Mouse (Mus musculus): Measurements from ENCODE around the gene Arhgef9. TPM values are rescaled to one million over a fixed set of nuclear protein-coding genes. Genes with fewer than 3 reads are reported as not detected.

Arhgef9 gene
- polyA plus RNA-seq, 1 experiment = 2.4 TPM

GRCm38 (mm10) chrX:95133502-95133901 lies 63.2 kb downstream of the Arhgef9 start:
- Histone ChIP-seq H3ac (ENCODE audit: control insufficient read depth, insufficient read length) (no peak overlapping the region), H3K4me3 (no peak overlapping the region), H3K4me2 (ENCODE audit: low read depth) (no peak overlapping the region), H3K36me3 (ENCODE audit: control insufficient read depth, insufficient read depth) (no peaks in the 10 kb centered on the region), H3K27me3 (ENCODE audit: control insufficient read depth, insufficient read depth, insufficient read length) (no peaks in the 10 kb centered on the region), H3K79me2 (ENCODE audit: control insufficient read depth, insufficient read depth) (no peaks in the 10 kb centered on the region)
- TF ChIP-seq SRF (IDR thresholded peaks at IDR 0.05; ENCODE audit: control insufficient read depth, insufficient read length, low read depth) (no peak), MYOG (IDR thresholded peaks at IDR 0.05; ENCODE audit: control insufficient read depth in 1 of 3, insufficient read depth in 1 of 3, insufficient read length in 2 of 3, low read depth in 2 of 3) (no peak), CEBPB (IDR thresholded peaks at IDR 0.05; ENCODE audit: insufficient read depth, poor library complexity, severe bottlenecking) (no peak), POLR2A (IDR thresholded peaks at IDR 0.05; ENCODE audit: insufficient read length, low read depth) (no peak), MYOD1 (IDR thresholded peaks at IDR 0.05; ENCODE audit: control insufficient read depth in 1 of 3, insufficient read length in 2 of 3, low read depth in 2 of 3) (no peak), TCF3 (IDR thresholded peaks at IDR 0.05; ENCODE audit: insufficient read length, low read depth) (no peak)

GRCm38 (mm10) chrX:95132996-95133395 lies 63.7 kb downstream of the Arhgef9 start:
- Histone ChIP-seq H3K4me3 (no peak overlapping the region), H3K79me2 (ENCODE audit: control insufficient read depth, insufficient read depth) (no peaks in the 10 kb centered on the region), H3K36me3 (ENCODE audit: control insufficient read depth, insufficient read depth) (no peaks in the 10 kb centered on the region), H3K27me3 (ENCODE audit: control insufficient read depth, insufficient read depth, insufficient read length) (no peaks in the 10 kb centered on the region), H3ac (ENCODE audit: control insufficient read depth, insufficient read length) (no peak overlapping the region), H3K4me2 (ENCODE audit: low read depth) (no peak overlapping the region)
- TF ChIP-seq TCF12 (IDR thresholded peaks at IDR 0.05; ENCODE audit: insufficient read depth, poor library complexity, severe bottlenecking) (no peak), USF1 (IDR thresholded peaks at IDR 0.05; ENCODE audit: low read depth) (no peak), MYOD1 (IDR thresholded peaks at IDR 0.05; ENCODE audit: control insufficient read depth in 1 of 3, insufficient read length in 2 of 3, low read depth in 2 of 3) (no peak), SRF (IDR thresholded peaks at IDR 0.05; ENCODE audit: control insufficient read depth, insufficient read length, low read depth) (no peak), E2F4 (IDR thresholded peaks at IDR 0.05; ENCODE audit: insufficient read depth) (no peak), CEBPB (IDR thresholded peaks at IDR 0.05; ENCODE audit: insufficient read depth, poor library complexity, severe bottlenecking) (no peak), TCF3 (IDR thresholded peaks at IDR 0.05; ENCODE audit: insufficient read length, low read depth) (no peak), REST (IDR thresholded peaks at IDR 0.05; ENCODE audit: insufficient read depth, insufficient read length) (no peak), POLR2A (IDR thresholded peaks at IDR 0.05; ENCODE audit: insufficient read length, low read depth) (no peak), POLR2AphosphoS2 (IDR thresholded peaks at IDR 0.05; ENCODE audit: insufficient read length, low read depth) (no peak), MAX (IDR thresholded peaks at IDR 0.05; ENCODE audit: low read depth) (no peak), MYOG (IDR thresholded peaks at IDR 0.05; ENCODE audit: control insufficient read depth in 1 of 3, insufficient read depth in 1 of 3, insufficient read length in 2 of 3, low read depth in 2 of 3) (no peak)

- H3K36me3 ChIP-seq (ENCODE audit: control insufficient read depth, insufficient read depth) = no peaks in the 10 kb centered on the region
- H3K4me2 ChIP-seq (ENCODE audit: low read depth) = no peak overlapping the region
- H3ac ChIP-seq (ENCODE audit: control insufficient read depth, insufficient read length) = no peak overlapping the region
- no peak for TF ChIP-seq MAX (IDR thresholded peaks at IDR 0.05; ENCODE audit: low read depth)
- H3K79me2 ChIP-seq (ENCODE audit: control insufficient read depth, insufficient read depth) = no peaks in the 10 kb centered on the region
- H3K4me3 ChIP-seq = no peak overlapping the region
- H3K27me3 ChIP-seq (ENCODE audit: control insufficient read depth, insufficient read depth, insufficient read length) = no peaks in the 10 kb centered on the region
These were observed 64.9 kb downstream of the Arhgef9 start for GRCm38 (mm10) chrX:95131783-95132182.

- TF ChIP-seq USF1 (IDR thresholded peaks at IDR 0.05; ENCODE audit: low read depth) = no peak
- H3K27me3 ChIP-seq (ENCODE audit: control insufficient read depth, insufficient read depth, insufficient read length) = no peaks in the 10 kb centered on the region
- no peak overlapping the region for H3K4me2 ChIP-seq (ENCODE audit: low read depth)
- no peaks in the 10 kb centered on the region for H3K79me2 ChIP-seq (ENCODE audit: control insufficient read depth, insufficient read depth)
- no peak overlapping the region for H3K4me3 ChIP-seq
- no peaks in the 10 kb centered on the region for H3K36me3 ChIP-seq (ENCODE audit: control insufficient read depth, insufficient read depth)
- no peak overlapping the region for H3ac ChIP-seq (ENCODE audit: control insufficient read depth, insufficient read length)
These were observed 73.2 kb downstream of the Arhgef9 start for GRCm38 (mm10) chrX:95123462-95123861.

- H3K4me3 ChIP-seq = no peak overlapping the region
- no peaks in the 10 kb centered on the region for H3K79me2 ChIP-seq (ENCODE audit: control insufficient read depth, insufficient read depth)
- no peak overlapping the region for H3ac ChIP-seq (ENCODE audit: control insufficient read depth, insufficient read length)
- no peak for TF ChIP-seq MYOG (IDR thresholded peaks at IDR 0.05; ENCODE audit: control insufficient read depth in 1 of 3, insufficient read depth in 1 of 3, insufficient read length in 2 of 3, low read depth in 2 of 3)
- TF ChIP-seq USF1 (IDR thresholded peaks at IDR 0.05; ENCODE audit: low read depth) = no peak
- no peak for TF ChIP-seq CEBPB (IDR thresholded peaks at IDR 0.05; ENCODE audit: insufficient read depth, poor library complexity, severe bottlenecking)
- no peak for TF ChIP-seq TCF3 (IDR thresholded peaks at IDR 0.05; ENCODE audit: insufficient read length, low read depth)
- TF ChIP-seq TCF12 (IDR thresholded peaks at IDR 0.05; ENCODE audit: insufficient read depth, poor library complexity, severe bottlenecking) = no peak
- no peaks in the 10 kb centered on the region for H3K36me3 ChIP-seq (ENCODE audit: control insufficient read depth, insufficient read depth)
- H3K4me2 ChIP-seq (ENCODE audit: low read depth) = no peak overlapping the region
- H3K27me3 ChIP-seq (ENCODE audit: control insufficient read depth, insufficient read depth, insufficient read length) = no peaks in the 10 kb centered on the region
These were observed 92.3 kb downstream of the Arhgef9 start for GRCm38 (mm10) chrX:95104361-95104760.

GRCm38 (mm10) chrX:95087674-95088073 lies 109.0 kb downstream of the Arhgef9 start:
- Histone ChIP-seq H3K27me3 (ENCODE audit: control insufficient read depth, insufficient read depth, insufficient read length) (no peaks in the 10 kb centered on the region), H3ac (ENCODE audit: control insufficient read depth, insufficient read length) (no peak overlapping the region), H3K79me2 (ENCODE audit: control insufficient read depth, insufficient read depth) (no peaks in the 10 kb centered on the region), H3K4me2 (ENCODE audit: low read depth) (no peak overlapping the region), H3K4me3 (no peak overlapping the region), H3K36me3 (ENCODE audit: control insufficient read depth, insufficient read depth) (no peaks in the 10 kb centered on the region)
- no peak for TF ChIP-seq CEBPB (IDR thresholded peaks at IDR 0.05; ENCODE audit: insufficient read depth, poor library complexity, severe bottlenecking)
- no peak for TF ChIP-seq TCF3 (IDR thresholded peaks at IDR 0.05; ENCODE audit: insufficient read length, low read depth)
- no peak for TF ChIP-seq MYOG (IDR thresholded peaks at IDR 0.05; ENCODE audit: control insufficient read depth in 1 of 3, insufficient read depth in 1 of 3, insufficient read length in 2 of 3, low read depth in 2 of 3)
- no peak for TF ChIP-seq E2F4 (IDR thresholded peaks at IDR 0.05; ENCODE audit: insufficient read depth)
- TF ChIP-seq POLR2AphosphoS2 (IDR thresholded peaks at IDR 0.05; ENCODE audit: insufficient read length, low read depth) = no peak
- TF ChIP-seq TCF12 (IDR thresholded peaks at IDR 0.05; ENCODE audit: insufficient read depth, poor library complexity, severe bottlenecking) = no peak
- TF ChIP-seq SRF (IDR thresholded peaks at IDR 0.05; ENCODE audit: control insufficient read depth, insufficient read length, low read depth) = no peak
- no peak for TF ChIP-seq POLR2A (IDR thresholded peaks at IDR 0.05; ENCODE audit: insufficient read length, low read depth)
- TF ChIP-seq USF1 (IDR thresholded peaks at IDR 0.05; ENCODE audit: low read depth) = no peak
- TF ChIP-seq MYOD1 (IDR thresholded peaks at IDR 0.05; ENCODE audit: control insufficient read depth in 1 of 3, insufficient read length in 2 of 3, low read depth in 2 of 3) = no peak
- TF ChIP-seq MAX (IDR thresholded peaks at IDR 0.05; ENCODE audit: low read depth) = no peak
- no peak for TF ChIP-seq REST (IDR thresholded peaks at IDR 0.05; ENCODE audit: insufficient read depth, insufficient read length)

All from myocyte (in vitro differentiated cells).